Mouse (Mus musculus) bone marrow, adult 2 months (tissue): ENCODE data around the gene Zscan2. TPM values are rescaled to one million over a fixed set of nuclear protein-coding genes. Genes with fewer than 3 reads are reported as not detected.

ENCODE experiments used
- H3K27ac ChIP-seq: fragments of 200-500 bp; 2 replicates; pipeline ENCODE4 v1.5.1; 2012; ENCODE audit warnings: low read depth, mild to moderate bottlenecking, control low read depth, inconsistent platforms, low read length; ENCODE audit not compliant: control insufficient read depth, poor library complexity, insufficient read depth
- H3K4me1 ChIP-seq: fragments of 200-500 bp; 2 replicates; pipeline ENCODE4 v1.6.1; 2011; ENCODE audit warnings: low read length; ENCODE audit not compliant: control insufficient read depth, insufficient read depth
- H3K4me3 ChIP-seq: fragments of 200-500 bp; replicated peaks from 2 replicates; pipeline ENCODE3; 2011; ENCODE audit warnings: mild to moderate bottlenecking, low read depth, low read length, control low read depth; ENCODE audit not compliant: control insufficient read depth
- CTCF ChIP-seq: fragments of 200-500 bp; IDR thresholded peaks from 2 replicates; pipeline ENCODE4 v1.5.1; 2011; ENCODE audit warnings: low read length, control low read depth; ENCODE audit not compliant: control insufficient read depth, insufficient read depth
- POLR2A ChIP-seq: fragments of 200-500 bp; IDR thresholded peaks from 2 replicates; pipeline ENCODE4 v1.6.1; 2011; ENCODE audit warnings: low read depth, mild to moderate bottlenecking, control low read depth, low read length, borderline replicate concordance; ENCODE audit not compliant: control insufficient read depth
- WGBS: fragments of 180-500 bp; shearing (Covaris S2); methylation state at CpG from one replicate; pipeline ENCODE4 v1.1.7; 2018; 5-methylcytosine and 5-hydroxymethylcytosine counted together
- polyA plus RNA-seq: library from polyadenylated mRNA; stranded (reverse); fragments of >200 nt; gene quantifications from 2 replicates; pipeline ENCODE4 v1.2.4, GENCODE M21; 2011; ENCODE audit warnings: low replicate concordance; ENCODE audit not compliant: missing spikeins, insufficient read depth, insufficient read length

Zscan2 gene
- polyA plus RNA-seq, 1 experiment: 6.1 TPM

DNA sequence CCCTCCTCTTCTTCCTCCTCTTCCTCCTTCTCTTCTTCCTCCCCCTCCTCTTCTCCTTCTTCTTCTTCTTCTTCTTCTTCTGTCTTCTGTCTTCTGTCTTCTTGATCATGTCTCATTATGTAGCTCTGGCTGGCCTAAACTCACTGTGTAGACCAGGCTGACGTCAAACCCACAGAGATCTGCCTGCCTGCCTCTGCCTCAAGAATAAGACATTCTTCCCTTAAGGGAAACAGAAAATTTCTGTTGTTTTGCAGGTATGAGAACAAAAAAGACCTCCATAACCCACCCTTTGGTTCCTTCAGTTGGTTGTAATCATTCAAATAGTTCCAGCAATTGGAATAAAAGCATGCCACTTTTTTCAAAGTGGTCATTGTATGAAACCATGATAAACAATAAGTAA lies 3.4 kb downstream of the Zscan2 start:
- Histone ChIP-seq H3K27ac (no peak overlapping the region), H3K4me3 (no peak overlapping the region), H3K4me1 (peaks cover 5% of the 10 kb centered on the region; the same call in 1 of the 2 replicates)
- WGBS: 15% methylated on average over 1 of the region's 1 CpGs
- TF ChIP-seq CTCF (no peak), POLR2A (no peak)

- TF ChIP-seq POLR2A (peak; percentile 44; the same call in 1 of the 2 replicates), CTCF (no peak)
- Histone ChIP-seq H3K4me1 (peaks cover 5% of the 10 kb centered on the region; the same call in 1 of the 2 replicates), H3K4me3 (peak overlapping the region; percentile 1), H3K27ac (peak overlapping the region; percentile 69)
- WGBS: 6% methylated on average over 8 of the region's 8 CpGs
Observed at GRCm38 (mm10) chr7:80864831-80865230, 4.1 kb downstream of the Zscan2 start.

GRCm38 (mm10) chr7:80865521-80865920 lies 4.8 kb downstream of the Zscan2 start:
- TF ChIP-seq CTCF (no peak), POLR2A (no peak)
- H3K4me1 ChIP-seq: peaks cover 5% of the 10 kb centered on the region; the same call in 1 of the 2 replicates
- peak overlapping the region; percentile 69 for H3K27ac ChIP-seq
- H3K4me3 ChIP-seq: no peak overlapping the region
- WGBS: 36% methylated on average over 7 of the region's 7 CpGs

- TF ChIP-seq POLR2A (no peak), CTCF (no peak)
- H3K4me3 ChIP-seq: no peak overlapping the region
- H3K27ac ChIP-seq: no peak overlapping the region
- WGBS: 65% methylated on average over 7 of the region's 7 CpGs
- peaks cover 5% of the 10 kb centered on the region; the same call in 1 of the 2 replicates for H3K4me1 ChIP-seq
Observed at GRCm38 (mm10) chr7:80866514-80867147, 5.9 kb downstream of the Zscan2 start.

GRCm38 (mm10) chr7:80868686-80869085 lies 8.0 kb downstream of the Zscan2 start:
- Histone ChIP-seq H3K4me3 (no peak overlapping the region), H3K27ac (no peak overlapping the region), H3K4me1 (peaks cover 5% of the 10 kb centered on the region; the same call in 1 of the 2 replicates)
- WGBS: 72% methylated on average over 2 of the region's 2 CpGs
- TF ChIP-seq POLR2A: no peak
- no peak for TF ChIP-seq CTCF

GRCm38 (mm10) chr7:80873038-80873437 lies 12.3 kb downstream of the Zscan2 start:
- WGBS: 52% methylated on average over 5 of the region's 5 CpGs
- TF ChIP-seq CTCF (no peak), POLR2A (no peak)

DNA sequence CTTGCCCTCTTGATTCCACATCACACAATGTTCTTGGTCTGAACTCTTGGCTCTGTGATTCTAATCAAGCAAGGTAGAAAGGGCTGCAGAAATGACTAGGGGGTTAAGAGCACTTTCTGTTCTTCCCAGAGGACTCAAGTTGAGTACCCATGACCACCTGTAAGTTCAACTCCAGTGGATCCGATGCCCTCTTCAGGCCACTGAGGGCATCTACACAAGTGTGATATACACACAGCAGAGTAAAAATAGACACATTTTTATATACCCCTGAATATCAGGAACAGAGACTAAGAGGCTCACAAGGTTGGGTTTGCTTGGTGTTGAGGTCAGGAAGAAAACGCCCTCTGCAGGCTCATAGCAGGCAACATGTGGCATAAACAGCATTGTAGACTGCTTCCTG lies 12.9 kb downstream of the Zscan2 start:
- Histone ChIP-seq H3K4me1 (no peaks in the 10 kb centered on the region; the same call in 1 of the 2 replicates), H3K27ac (no peak overlapping the region), H3K4me3 (no peak overlapping the region)
- TF ChIP-seq CTCF (no peak), POLR2A (no peak)
- 90% methylated on average over 2 of the region's 2 CpGs for WGBS

More at GRCm38 (mm10) chr7:80873038-80873437, 12.3 kb downstream of the Zscan2 start:
- H3K4me3 ChIP-seq: no peak overlapping the region
- H3K4me1 ChIP-seq: no peaks in the 10 kb centered on the region; the same call in 1 of the 2 replicates
- H3K27ac ChIP-seq: no peak overlapping the region

DNA sequence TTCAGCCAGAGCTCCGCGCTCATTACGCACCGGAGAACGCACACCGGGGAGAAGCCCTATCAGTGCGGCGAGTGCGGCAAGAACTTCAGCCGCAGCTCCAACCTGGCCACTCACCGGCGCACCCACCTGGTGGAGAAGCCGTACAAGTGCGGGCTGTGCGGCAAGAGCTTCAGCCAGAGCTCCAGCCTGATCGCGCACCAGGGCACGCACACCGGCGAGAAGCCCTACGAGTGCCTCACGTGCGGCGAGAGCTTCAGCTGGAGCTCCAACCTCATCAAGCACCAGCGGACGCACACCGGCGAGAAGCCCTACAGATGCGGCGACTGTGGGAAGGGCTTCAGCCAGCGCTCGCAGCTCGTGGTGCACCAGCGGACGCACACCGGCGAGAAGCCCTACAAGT lies 15.0 kb downstream of the Zscan2 start:
- Histone ChIP-seq H3K27ac (peak overlapping the region; percentile 41; the same call in 1 of the 2 replicates), H3K4me1 (no peaks in the 10 kb centered on the region; the same call in 1 of the 2 replicates), H3K4me3 (no peak overlapping the region)
- no peak for TF ChIP-seq POLR2A
- TF ChIP-seq CTCF: no peak
- 89% methylated on average over 37 of the region's 37 CpGs for WGBS
